Mouse (Mus musculus) large intestine, adult 2 months (tissue): ENCODE results near the gene Cfap43. TPM values are rescaled to one million over a fixed set of nuclear protein-coding genes. Genes with fewer than 3 reads are reported as not detected.

ENCODE experiments used
- DNase-seq: peaks from one replicate; pipeline ENCODE4 v3.0.0-alpha.2; 2012; ENCODE audit warnings: low read depth, low spot score
- WGBS: fragments of 180-500 bp; shearing (Covaris S2); methylation state at CpG from one replicate; pipeline ENCODE4 v1.1.7; 2018; 5-methylcytosine and 5-hydroxymethylcytosine counted together
- polyA plus RNA-seq: library from polyadenylated mRNA; depleted of rRNA; stranded (reverse); fragments of >200 nt; gene quantifications from 2 replicates; pipeline ENCODE4 v1.2.3, GENCODE M21; 2012; rRNA removed

Gene Cfap43
- polyA plus RNA-seq, 1 experiment = not detected

DNA sequence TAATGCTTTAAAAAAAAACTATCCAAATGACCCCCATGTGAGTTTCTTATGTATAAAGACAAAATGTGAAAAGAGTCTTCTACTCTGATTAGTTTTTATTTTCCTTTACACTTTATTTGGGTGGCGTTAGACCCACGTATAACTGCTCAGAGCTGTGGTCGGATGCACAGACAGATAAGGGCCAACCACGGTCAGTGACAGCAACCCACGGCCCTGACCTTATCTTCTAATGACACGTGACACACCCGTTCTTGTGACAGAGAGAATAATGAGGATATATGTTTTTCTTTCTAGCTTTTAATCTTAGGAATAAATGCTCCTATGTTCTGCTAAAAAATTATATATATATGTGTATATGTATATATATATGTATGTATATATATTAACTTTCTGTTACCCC is 229.5 kb downstream of the Cfap43 start:
- 80% methylated on average over 7 of the region's 7 CpGs for WGBS

More for the DNA sequence above, 229.5 kb downstream of the Cfap43 start:
- no peak for DNase-seq

Other genes with a start within 250 kb of the Cfap43 start
- 0.09 and 0.23 TPM in 2 replicates for gene Col17a1, start 227.2 kb downstream of the Cfap43 start, polyA plus RNA-seq
- 28.7 and 34.7 TPM in 2 replicates for gene Sfr1, start 187.6 kb downstream of the Cfap43 start, polyA plus RNA-seq
- 222 and 279 TPM in 2 replicates for gene Gsto1, start 64.3 kb downstream of the Cfap43 start, polyA plus RNA-seq
- gene Gsto2, start 53.8 kb downstream of the Cfap43 start, polyA plus RNA-seq = 0.26 and 0.41 TPM in 2 replicates
- gene Itprip, start within 50 bp of the Cfap43 start, polyA plus RNA-seq = 3.6 and 3.9 TPM in 2 replicates
- gene Cfap58, start 18.4 kb upstream of the Cfap43 start, polyA plus RNA-seq = not detected in 2 replicates